Mouse (Mus musculus) hindbrain, postnatal 0 days (tissue): Measurements from ENCODE around the gene Tspan18. TPM values are rescaled to one million over a fixed set of nuclear protein-coding genes. Genes with fewer than 3 reads are reported as not detected.
A peak's percentile ranks its signal among the peaks of the same experiment; 100 is the strongest.

ENCODE experiments used
- ATAC-seq: fragments of 200-750 bp; cut with Nextera tagmentation; 2 replicates; pipeline ENCODE4 v1.8.0; 2017; ENCODE audit warnings: mild to moderate bottlenecking, moderate TSS enrichment, moderate library complexity
- DNase-seq: peaks from one replicate; pipeline ENCODE4 v3.0.0-alpha.2; 2015; ENCODE audit warnings: low spot score
- H3K27ac ChIP-seq: fragments of 300-500 bp; sonication (generic); 2 replicates; pipeline ENCODE4 v1.5.1; 2014; ENCODE audit warnings: mild to moderate bottlenecking
- H3K27me3 ChIP-seq: fragments of 300-500 bp; sonication (generic); 2 replicates; pipeline ENCODE4 v1.6.1; 2014; ENCODE audit warnings: low read length, mixed read lengths; ENCODE audit not compliant: insufficient read depth
- H3K36me3 ChIP-seq: fragments of 300-500 bp; sonication (generic); 2 replicates; pipeline ENCODE4 v1.6.1; 2014; ENCODE audit warnings: low read length, mixed read lengths; ENCODE audit not compliant: insufficient read depth
- H3K4me1 ChIP-seq: fragments of 300-500 bp; sonication (generic); 2 replicates; pipeline ENCODE4 v1.6.1; 2014; ENCODE audit warnings: antibody characterized with exemption, low read length, mixed read lengths; ENCODE audit not compliant: insufficient read depth
- H3K4me2 ChIP-seq: fragments of 300-500 bp; sonication (generic); 2 replicates; pipeline ENCODE4 v1.6.1; 2014; ENCODE audit warnings: low read depth, mild to moderate bottlenecking, low read length, moderate library complexity, mixed read lengths
- H3K4me3 ChIP-seq: fragments of 300-500 bp; sonication (generic); 2 replicates; pipeline ENCODE4 v1.5.1; 2014; ENCODE audit warnings: low read length
- H3K9ac ChIP-seq: fragments of 300-500 bp; sonication (generic); replicated peaks from 2 replicates; pipeline ENCODE4 v1.6.1; 2014; ENCODE audit warnings: mild to moderate bottlenecking, low read length, moderate library complexity, mixed read lengths
- H3K9me3 ChIP-seq: fragments of 300-500 bp; sonication (generic); 2 replicates; pipeline ENCODE4 v1.6.1; 2016; ENCODE audit warnings: low read length, mixed read lengths
- CTCF ChIP-seq: IDR thresholded peaks from 2 replicates; pipeline ENCODE4 v1.5.1; 2016; ENCODE audit warnings: antibody characterized with exemption, control low read depth, low read depth
- WGBS: fragments of 180-500 bp; shearing (Covaris S2); extraction: QIAGEN DNeasy Blood & Tissue Kit; methylation state at CpG from one replicate; pipeline ENCODE4 v1.1.7; 2014; 5-methylcytosine and 5-hydroxymethylcytosine counted together
- polyA plus RNA-seq: library from polyadenylated mRNA; unstranded; fragments of >200 nt; fragmentation: Nextera tagmentation; extraction: Ambion mirVana; gene quantifications from 2 replicates; pipeline ENCODE4 v1.2.1, GENCODE M21; 2015
- total RNA-seq: library from RNA; depleted of rRNA; stranded (reverse); fragments of >200 nt; gene quantifications from 2 replicates; pipeline ENCODE4 v1.2.3, GENCODE M21; 2014

Gene Tspan18
- total and polyA plus RNA-seq, 2 experiments from 2014 or later: 12.3 to 23.5 TPM

GRCm38 (mm10) chr2:93372097-93372571 is 37.8 kb upstream of the Tspan18 start:
- no peak for TF ChIP-seq CTCF
- 0 out of 2 replicates have a peak, but pooled peaks have one; percentile 38 for ATAC-seq
- Histone ChIP-seq H3K36me3 (no peaks in the 10 kb centered on the region), H3K4me3 (no peak overlapping the region), H3K9ac (no peak overlapping the region), H3K27me3 (no peaks in the 10 kb centered on the region), H3K9me3 (no peaks in the 10 kb centered on the region), H3K4me2 (no peak overlapping the region), H3K27ac (no peak overlapping the region), H3K4me1 (no peaks in the 10 kb centered on the region; the same call in 1 of the 2 replicates)
- WGBS: 19% methylated on average over 4 of the region's 6 CpGs
- DNase-seq: peak; percentile 26

- WGBS: 43% methylated on average over 8 of the region's 8 CpGs
- Histone ChIP-seq H3K27ac (no peak overlapping the region), H3K4me2 (no peak overlapping the region), H3K4me1 (peaks cover 6% of the 10 kb centered on the region), H3K27me3 (no peaks in the 10 kb centered on the region), H3K4me3 (no peak overlapping the region), H3K36me3 (no peaks in the 10 kb centered on the region), H3K9me3 (no peaks in the 10 kb centered on the region), H3K9ac (no peak overlapping the region)
- TF ChIP-seq CTCF: no peak
- DNase-seq: peak; percentile 49
- ATAC-seq: no peak
Measured at GRCm38 (mm10) chr2:93368954-93369353, 34.6 kb upstream of the Tspan18 start.

- H3K9ac ChIP-seq: no peak overlapping the region
- no peak overlapping the region for H3K4me2 ChIP-seq
- no peak overlapping the region for H3K27ac ChIP-seq
- peaks cover 6% of the 10 kb centered on the region for H3K4me1 ChIP-seq
- H3K27me3 ChIP-seq: no peaks in the 10 kb centered on the region
- DNase-seq: peak; percentile 15
- no peak for TF ChIP-seq CTCF
- 29% methylated on average over 6 of the region's 6 CpGs for WGBS
- H3K9me3 ChIP-seq: no peaks in the 10 kb centered on the region
- no peak for ATAC-seq
- H3K4me3 ChIP-seq: no peak overlapping the region
- H3K36me3 ChIP-seq: no peaks in the 10 kb centered on the region
Measured at GRCm38 (mm10) chr2:93367962-93368361, 33.7 kb upstream of the Tspan18 start.

- H3K4me3 ChIP-seq: no peak overlapping the region
- H3K36me3 ChIP-seq: no peaks in the 10 kb centered on the region
- 57% methylated on average over 9 of the region's 9 CpGs for WGBS
- no peak overlapping the region for H3K27ac ChIP-seq
- no peak overlapping the region for H3K4me2 ChIP-seq
- no peaks in the 10 kb centered on the region for H3K9me3 ChIP-seq
- H3K9ac ChIP-seq: no peak overlapping the region
- H3K27me3 ChIP-seq: no peaks in the 10 kb centered on the region
- no peak for TF ChIP-seq CTCF
- peaks cover 6% of the 10 kb centered on the region for H3K4me1 ChIP-seq
- no peak for DNase-seq
- no peak for ATAC-seq
Measured at GRCm38 (mm10) chr2:93365411-93365810, 31.1 kb upstream of the Tspan18 start.

GRCm38 (mm10) chr2:93364951-93365350 is 30.6 kb upstream of the Tspan18 start:
- DNase-seq (peak; percentile 28), ATAC-seq (no peak)
- Histone ChIP-seq H3K9ac (no peak overlapping the region), H3K4me2 (no peak overlapping the region), H3K9me3 (no peaks in the 10 kb centered on the region), H3K4me1 (peaks cover 6% of the 10 kb centered on the region), H3K27ac (no peak overlapping the region), H3K27me3 (no peaks in the 10 kb centered on the region), H3K36me3 (no peaks in the 10 kb centered on the region), H3K4me3 (no peak overlapping the region)
- no peak for TF ChIP-seq CTCF
- 52% methylated on average over 2 of the region's 2 CpGs for WGBS

- Histone ChIP-seq H3K4me1 (peaks cover 6% of the 10 kb centered on the region; the same call in 1 of the 2 replicates), H3K4me2 (no peak overlapping the region), H3K36me3 (no peaks in the 10 kb centered on the region), H3K4me3 (no peak overlapping the region), H3K9ac (no peak overlapping the region), H3K9me3 (no peaks in the 10 kb centered on the region), H3K27me3 (no peaks in the 10 kb centered on the region), H3K27ac (no peak overlapping the region)
- ATAC-seq: no peak
- no peak for DNase-seq
- WGBS: 37% methylated on average over 5 of the region's 5 CpGs
- TF ChIP-seq CTCF: no peak
Measured at GRCm38 (mm10) chr2:93361454-93361853, 27.1 kb upstream of the Tspan18 start.

- H3K4me1 ChIP-seq: peaks cover 5% of the 10 kb centered on the region; the same call in 1 of the 2 replicates
- no peak overlapping the region for H3K4me3 ChIP-seq
- H3K4me2 ChIP-seq: no peak overlapping the region
- H3K9ac ChIP-seq: no peak overlapping the region
- no peaks in the 10 kb centered on the region for H3K9me3 ChIP-seq
- WGBS: 79% methylated on average over 6 of the region's 6 CpGs
- H3K27ac ChIP-seq: no peak overlapping the region
- no peak for TF ChIP-seq CTCF
- H3K27me3 ChIP-seq: no peaks in the 10 kb centered on the region
- no peak for DNase-seq
- no peaks in the 10 kb centered on the region for H3K36me3 ChIP-seq
- no peak for ATAC-seq
Measured at GRCm38 (mm10) chr2:93360310-93360709, 26.0 kb upstream of the Tspan18 start.
